Mouse (Mus musculus): Measurements from ENCODE around the gene Hsd17b1. TPM values are rescaled to one million over a fixed set of nuclear protein-coding genes. Genes with fewer than 3 reads are reported as not detected.
A peak's percentile ranks its signal among the peaks of the same experiment; 100 is the strongest.

The Hsd17b1 gene
- polyA plus RNA-seq, 1 experiment, result 0.17 TPM

DNA sequence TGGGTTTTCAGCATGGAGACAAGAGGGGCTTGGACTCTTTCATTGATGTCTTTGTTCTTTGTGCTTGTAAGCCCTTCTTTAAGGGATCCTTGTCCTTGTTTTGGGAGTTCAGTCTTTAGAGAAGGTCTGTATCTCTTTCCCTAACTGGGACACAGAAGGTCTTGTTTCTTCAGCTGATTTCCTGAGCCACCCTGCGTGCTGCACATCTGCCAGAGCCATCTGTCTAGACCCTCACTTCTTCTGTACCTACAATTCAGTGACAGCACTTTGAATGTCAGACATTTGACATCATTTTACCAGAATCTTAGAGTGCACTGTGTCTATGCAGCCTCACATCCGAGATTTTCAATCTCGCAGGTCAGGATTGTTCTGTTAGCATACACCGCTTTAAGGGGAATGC is 32.4 kb upstream of the Hsd17b1 start:
- peaks cover 4% of the 10 kb centered on the region; the same call in 1 of the 2 replicates for H3K4me1 ChIP-seq (ENCODE audit: control insufficient read depth, insufficient read depth, low read length)
- TF ChIP-seq CTCF (IDR thresholded peaks at IDR 0.05; ENCODE audit: insufficient read depth, low read length) (no peak), POLR2A (IDR thresholded peaks at IDR 0.05; ENCODE audit: borderline replicate concordance, extremely low read depth, low read depth, low read length) (no peak)
- WGBS, result 84% methylated on average over 4 of the region's 4 CpGs

DNA sequence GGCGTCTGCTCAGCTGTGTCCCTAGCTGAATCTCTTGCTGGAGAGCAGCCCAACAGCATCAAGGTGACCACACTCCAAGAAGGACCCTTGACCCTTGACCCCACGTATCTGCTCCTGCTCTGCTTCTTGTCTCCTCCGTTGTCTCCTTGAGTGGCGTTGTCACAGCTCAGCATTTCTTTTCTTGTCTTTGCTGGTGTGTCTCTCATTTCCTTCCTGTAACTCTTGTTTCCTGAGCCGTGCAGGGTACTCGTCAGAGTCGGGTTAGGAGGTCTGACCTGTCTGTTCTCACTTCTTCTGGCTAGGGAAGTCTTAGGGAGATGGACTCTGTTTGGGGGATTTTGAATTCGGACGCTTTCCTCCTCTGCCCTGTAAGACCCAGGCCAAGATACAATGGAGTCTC is 31.8 kb upstream of the Hsd17b1 start:
- no peak for DNase-seq

More for the DNA sequence above, 32.4 kb upstream of the Hsd17b1 start:
- H3K4me3 ChIP-seq (replicated peaks; ENCODE audit: extremely low read depth, low read depth, low read length), result no peak overlapping the region
- no peak for DNase-seq

DNA sequence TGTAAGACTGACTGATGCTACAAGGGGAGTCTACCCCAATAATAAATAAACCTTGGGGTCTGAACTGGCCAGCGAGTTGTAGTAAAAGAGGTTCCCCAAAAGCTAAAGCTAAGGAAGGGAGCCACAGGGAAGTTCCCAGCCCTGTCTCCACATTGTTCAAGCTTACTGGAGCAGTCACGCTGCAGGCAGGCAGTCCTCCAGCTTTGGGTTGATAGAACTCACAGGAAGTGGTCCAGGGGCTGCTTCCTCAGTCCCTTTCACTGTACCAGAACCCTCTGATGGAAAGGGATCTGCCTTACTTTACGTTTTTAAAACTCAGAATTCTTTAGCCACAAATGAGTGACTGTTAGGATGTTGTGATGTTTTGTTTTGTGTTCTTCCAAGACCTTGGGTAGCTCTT is 30.7 kb upstream of the Hsd17b1 start:
- H3K4me3 ChIP-seq (replicated peaks; ENCODE audit: extremely low read depth, low read depth, low read length), result no peak overlapping the region
- whole genome bisulfite sequencing, result 67% methylated on average over 3 of the region's 3 CpGs
- DNase-seq, result no peak
- peaks cover 4% of the 10 kb centered on the region; the same call in 1 of the 2 replicates for H3K4me1 ChIP-seq (ENCODE audit: control insufficient read depth, insufficient read depth, low read length)
- TF ChIP-seq CTCF (IDR thresholded peaks at IDR 0.05; ENCODE audit: insufficient read depth, low read length), result no peak
- TF ChIP-seq POLR2A (IDR thresholded peaks at IDR 0.05; ENCODE audit: borderline replicate concordance, extremely low read depth, low read depth, low read length), result no peak

More for the DNA sequence above, 31.8 kb upstream of the Hsd17b1 start:
- 37% methylated on average over 9 of the region's 9 CpGs for WGBS
- TF ChIP-seq POLR2A (IDR thresholded peaks at IDR 0.05; ENCODE audit: borderline replicate concordance, extremely low read depth, low read depth, low read length) (no peak), CTCF (IDR thresholded peaks at IDR 0.05; ENCODE audit: insufficient read depth, low read length) (no peak)
- H3K4me1 ChIP-seq (ENCODE audit: control insufficient read depth, insufficient read depth, low read length), result peaks cover 4% of the 10 kb centered on the region; the same call in 1 of the 2 replicates
- H3K4me3 ChIP-seq (replicated peaks; ENCODE audit: extremely low read depth, low read depth, low read length), result no peak overlapping the region

DNA sequence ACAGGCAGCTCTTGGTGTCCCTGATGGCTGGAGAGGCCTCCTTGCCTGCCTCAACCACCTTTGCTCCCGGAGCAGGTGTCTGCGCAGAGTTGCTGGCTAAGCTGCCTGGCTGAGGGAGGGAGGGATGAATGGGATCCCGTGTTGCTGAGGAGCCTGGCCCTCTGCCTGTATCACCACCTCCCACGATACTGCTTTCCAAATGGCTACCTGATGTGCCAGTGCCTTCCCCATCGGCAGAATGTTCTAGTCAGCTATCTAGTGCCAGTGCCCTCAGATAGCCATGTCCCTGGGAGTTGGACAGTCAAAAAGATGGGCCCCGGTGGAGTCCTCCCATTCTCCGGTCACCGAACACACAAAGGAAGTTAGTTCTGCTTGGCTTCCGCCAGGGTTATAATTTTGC is 27.9 kb upstream of the Hsd17b1 start:
- DNase-seq, result no peak
- H3K4me1 ChIP-seq (ENCODE audit: control insufficient read depth, insufficient read depth, low read length), result peaks cover 4% of the 10 kb centered on the region; the same call in 1 of the 2 replicates
- TF ChIP-seq CTCF (IDR thresholded peaks at IDR 0.05; ENCODE audit: insufficient read depth, low read length) (no peak), POLR2A (IDR thresholded peaks at IDR 0.05; ENCODE audit: borderline replicate concordance, extremely low read depth, low read depth, low read length) (no peak)
- no peak overlapping the region for H3K4me3 ChIP-seq (replicated peaks; ENCODE audit: extremely low read depth, low read depth, low read length)
- WGBS, result 88% methylated on average over 9 of the region's 9 CpGs

DNA sequence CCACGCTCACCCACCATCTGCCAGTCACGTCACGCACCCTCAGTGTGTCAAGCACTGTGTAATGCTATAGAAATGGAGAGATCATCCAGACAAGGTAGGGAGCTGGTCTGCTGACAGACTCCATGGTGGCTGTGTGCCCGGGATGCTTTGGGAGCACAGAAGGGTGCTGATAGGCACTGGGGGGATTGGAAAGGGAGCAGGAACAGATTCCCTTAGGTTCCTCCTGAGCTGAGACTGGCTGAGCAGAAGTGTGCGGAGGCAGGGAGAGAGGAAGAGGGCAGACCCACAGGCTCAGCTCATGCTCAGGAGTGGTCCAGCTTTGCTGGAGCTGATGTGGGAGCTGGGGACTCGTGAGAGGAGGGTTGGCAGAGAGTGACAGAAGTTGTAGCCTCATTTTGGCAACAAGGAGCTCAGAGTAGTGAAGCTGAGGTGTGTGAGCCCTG is 27.1 kb upstream of the Hsd17b1 start:
- Histone ChIP-seq H3K4me3 (replicated peaks; ENCODE audit: extremely low read depth, low read depth, low read length) (no peak overlapping the region), H3K4me1 (ENCODE audit: control insufficient read depth, insufficient read depth, low read length) (peaks cover 9% of the 10 kb centered on the region; the same call in 1 of the 2 replicates)
- no peak for DNase-seq
- WGBS, result 86% methylated on average over 6 of the region's 6 CpGs
- TF ChIP-seq CTCF (IDR thresholded peaks at IDR 0.05; ENCODE audit: insufficient read depth, low read length) (no peak), POLR2A (IDR thresholded peaks at IDR 0.05; ENCODE audit: borderline replicate concordance, extremely low read depth, low read depth, low read length) (no peak)

DNA sequence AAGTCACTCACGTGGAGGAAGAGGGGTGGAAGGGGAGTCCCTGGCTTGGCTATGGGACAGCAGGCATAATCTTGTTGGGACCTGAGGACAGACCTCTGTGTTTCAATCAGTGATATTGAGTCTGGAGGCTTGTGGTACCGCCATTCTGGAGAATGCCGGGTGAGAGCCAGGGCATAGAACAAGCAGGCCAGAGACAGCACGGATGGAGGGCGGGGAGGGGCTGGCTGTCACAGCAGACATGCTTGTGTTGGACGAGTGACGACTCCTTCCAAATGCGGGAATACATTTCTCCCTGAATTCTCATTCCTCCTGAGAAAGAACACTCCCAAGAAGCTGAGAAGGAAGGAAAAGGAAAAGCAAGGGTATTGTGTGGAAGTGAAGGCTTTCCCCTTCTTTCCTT is 26.6 kb upstream of the Hsd17b1 start:
- no peak for DNase-seq
- H3K4me3 ChIP-seq (replicated peaks; ENCODE audit: extremely low read depth, low read depth, low read length), result no peak overlapping the region
- peaks cover 6% of the 10 kb centered on the region; the same call in 1 of the 2 replicates for H3K4me1 ChIP-seq (ENCODE audit: control insufficient read depth, insufficient read depth, low read length)
- WGBS, result 83% methylated on average over 8 of the region's 8 CpGs
- no peak for TF ChIP-seq POLR2A (IDR thresholded peaks at IDR 0.05; ENCODE audit: borderline replicate concordance, extremely low read depth, low read depth, low read length)
- TF ChIP-seq CTCF (IDR thresholded peaks at IDR 0.05; ENCODE audit: insufficient read depth, low read length), result no peak

DNA sequence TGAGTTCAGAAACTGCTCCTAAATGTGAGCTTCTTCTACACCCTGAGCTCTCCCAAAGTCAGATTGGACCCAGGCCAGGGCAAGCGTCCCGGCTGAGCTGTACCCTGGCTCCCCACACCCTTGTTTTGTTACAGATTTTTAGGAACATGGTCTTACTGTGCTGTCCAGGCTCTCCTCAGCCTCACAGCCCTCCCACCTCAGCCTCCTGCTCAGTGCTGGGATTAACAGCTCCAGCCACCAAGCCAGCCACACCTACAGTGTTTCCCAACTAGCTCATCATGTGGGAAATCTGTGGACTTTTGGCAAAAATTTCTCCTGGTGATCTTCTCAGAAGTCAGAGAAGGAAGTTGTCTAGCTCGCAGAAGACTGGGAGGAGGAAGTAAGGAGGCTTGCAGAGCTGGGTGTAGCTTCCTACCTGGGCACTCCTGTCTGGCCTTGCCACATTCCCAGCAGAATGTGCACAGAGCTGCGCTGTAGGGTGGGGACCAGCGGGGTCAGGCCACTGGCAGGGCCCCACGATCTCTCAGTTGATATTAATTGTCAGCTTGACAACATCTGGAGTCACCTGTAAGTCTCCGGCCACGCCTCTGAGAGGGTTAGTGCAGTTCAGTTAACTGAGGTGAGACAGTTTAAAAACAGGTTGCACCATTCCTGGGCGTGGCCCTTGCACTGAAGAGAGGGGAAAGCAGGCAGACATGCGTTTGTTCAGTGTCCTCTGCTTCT is 25.3 kb upstream of the Hsd17b1 start:
- TF ChIP-seq POLR2A (IDR thresholded peaks at IDR 0.05; ENCODE audit: borderline replicate concordance, extremely low read depth, low read depth, low read length) (no peak), CTCF (IDR thresholded peaks at IDR 0.05; ENCODE audit: insufficient read depth, low read length) (no peak)
- 49% methylated on average over 10 of the region's 10 CpGs for WGBS
- H3K4me3 ChIP-seq (replicated peaks; ENCODE audit: extremely low read depth, low read depth, low read length), result no peak overlapping the region
- no peak for DNase-seq
- peaks cover 14% of the 10 kb centered on the region for H3K4me1 ChIP-seq (ENCODE audit: control insufficient read depth, insufficient read depth, low read length)

DNA sequence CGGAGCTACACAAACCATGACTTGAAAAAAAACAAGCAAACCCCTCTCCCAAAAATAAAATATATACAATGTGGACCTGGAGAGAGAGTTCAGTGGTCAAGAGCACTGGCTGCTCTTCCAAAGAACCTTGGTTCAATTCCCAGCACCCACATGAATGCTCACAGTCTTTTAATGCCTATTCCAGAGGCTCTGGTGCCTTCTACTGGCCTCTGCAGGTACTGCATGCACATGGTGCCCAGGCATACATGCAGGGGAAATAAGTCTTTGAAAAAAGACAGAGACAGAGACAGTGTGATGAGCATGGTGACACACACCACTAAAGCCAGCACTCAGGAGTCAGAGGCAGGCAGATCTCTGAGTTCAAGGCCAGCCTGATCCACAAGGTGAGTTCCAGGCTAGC is 24.2 kb upstream of the Hsd17b1 start:
- 97% methylated on average over 1 of the region's 1 CpGs for WGBS
- DNase-seq, result no peak
- TF ChIP-seq CTCF (IDR thresholded peaks at IDR 0.05; ENCODE audit: insufficient read depth, low read length), result peak; percentile 45
- TF ChIP-seq POLR2A (IDR thresholded peaks at IDR 0.05; ENCODE audit: borderline replicate concordance, extremely low read depth, low read depth, low read length), result no peak
- Histone ChIP-seq H3K4me1 (ENCODE audit: control insufficient read depth, insufficient read depth, low read length) (peaks cover 21% of the 10 kb centered on the region), H3K4me3 (replicated peaks; ENCODE audit: extremely low read depth, low read depth, low read length) (no peak overlapping the region)

DNA sequence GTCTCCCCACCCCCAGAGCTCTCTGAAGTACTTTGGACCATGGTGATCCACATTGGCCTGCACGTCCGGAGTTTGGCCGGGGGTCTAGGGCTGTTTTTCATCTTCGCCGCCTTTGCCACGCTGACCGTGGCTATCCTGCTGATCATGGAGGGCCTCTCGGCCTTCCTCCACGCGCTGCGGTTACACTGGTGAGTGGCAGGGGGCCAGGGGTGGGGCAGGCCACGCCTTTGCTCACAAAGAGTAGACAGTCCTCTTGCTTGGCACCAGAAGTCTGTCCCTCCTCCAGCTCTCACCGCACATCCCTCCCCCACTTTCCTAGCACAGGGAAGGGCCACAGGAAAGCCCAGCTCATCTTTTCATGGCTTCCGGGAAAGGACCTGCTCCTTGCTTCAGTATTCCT is 22.8 kb upstream of the Hsd17b1 start:
- DNase-seq, result no peak
- TF ChIP-seq POLR2A (IDR thresholded peaks at IDR 0.05; ENCODE audit: borderline replicate concordance, extremely low read depth, low read depth, low read length) (no peak), CTCF (IDR thresholded peaks at IDR 0.05; ENCODE audit: insufficient read depth, low read length) (no peak)
- H3K4me3 ChIP-seq (replicated peaks; ENCODE audit: extremely low read depth, low read depth, low read length), result no peak overlapping the region
- 53% methylated on average over 14 of the region's 14 CpGs for WGBS
- peaks cover 28% of the 10 kb centered on the region for H3K4me1 ChIP-seq (ENCODE audit: control insufficient read depth, insufficient read depth, low read length)

DNA sequence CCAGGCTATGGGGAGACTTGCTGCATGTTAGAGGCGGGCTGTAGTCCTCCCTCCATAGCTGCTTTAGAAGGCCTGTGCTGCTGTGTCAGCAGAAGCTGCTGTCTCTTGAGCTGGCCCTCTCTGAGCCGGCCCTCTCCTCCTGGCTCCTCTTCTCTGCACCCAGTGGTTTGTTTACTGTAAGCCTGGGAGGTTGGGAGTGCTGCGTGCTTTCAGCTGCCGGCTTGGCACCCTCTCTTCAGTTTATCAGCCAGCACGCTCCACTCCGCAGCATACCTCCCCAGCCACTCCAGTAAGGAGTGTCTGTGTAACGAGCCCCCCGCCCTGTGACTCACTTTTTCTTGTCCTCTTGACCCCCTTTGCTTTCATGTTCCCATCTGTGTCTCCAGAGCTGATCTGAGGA is 21.3 kb upstream of the Hsd17b1 start:
- peak; percentile 75 for DNase-seq
- Histone ChIP-seq H3K4me1 (ENCODE audit: control insufficient read depth, insufficient read depth, low read length) (peaks cover 36% of the 10 kb centered on the region), H3K4me3 (replicated peaks; ENCODE audit: extremely low read depth, low read depth, low read length) (no peak overlapping the region)
- no peak for TF ChIP-seq POLR2A (IDR thresholded peaks at IDR 0.05; ENCODE audit: borderline replicate concordance, extremely low read depth, low read depth, low read length)
- 26% methylated on average over 8 of the region's 8 CpGs for WGBS
